Mouse (Mus musculus) CH12.LX (cell line): ENCODE results near the gene Pafah2. TPM values are rescaled to one million over a fixed set of nuclear protein-coding genes. Genes with fewer than 3 reads are reported as not detected.

ENCODE experiments used
- DNase-seq: peaks from one replicate; pipeline ENCODE4 v3.0.0-alpha.2; 2013; ENCODE audit errors: extremely low read depth
- H3K27ac ChIP-seq: 2 replicates; pipeline ENCODE4 v1.5.1; 2012; ENCODE audit warnings: low read depth, mild to moderate bottlenecking, control low read depth, moderate library complexity; ENCODE audit not compliant: insufficient read depth
- H3K27me3 ChIP-seq: replicated peaks from 2 replicates; pipeline ENCODE3; 2012; ENCODE audit warnings: inconsistent platforms
- H3K36me3 ChIP-seq, 2 experiments: replicated peaks in 1 of 2; 2 replicates each; pipeline versions ENCODE3 to v1.6.1; 2012; ENCODE audit warnings: inconsistent platforms in 1 of 2, low read length in 1 of 2, mild to moderate bottlenecking in 1 of 2, mixed read lengths in 1 of 2, moderate library complexity in 1 of 2; ENCODE audit not compliant: control insufficient read depth in 1 of 2, insufficient read depth in 1 of 2
- H3K4me1 ChIP-seq, 2 experiments: 2 replicates each; pipeline ENCODE4 v1.6.1; 2012; ENCODE audit warnings: inconsistent platforms in 1 of 2, moderate library complexity in 1 of 2; ENCODE audit not compliant: insufficient read depth in 2 of 2, control insufficient read depth in 1 of 2
- H3K4me2 ChIP-seq: 2 replicates; pipeline ENCODE4 v1.6.1; 2012; ENCODE audit warnings: low read depth, mild to moderate bottlenecking, control low read depth; ENCODE audit not compliant: poor library complexity, insufficient read depth, severe bottlenecking
- H3K4me3 ChIP-seq, 3 experiments: fragments of 150-350 bp in 1 of 3; sonication (generic) in 1 of 3; replicated peaks in 1 of 3; 2 replicates each; pipeline versions ENCODE3 to v1.5.1; 2011 to 2012; ENCODE audit warnings: low read depth in 2 of 3, low read length in 2 of 3, mild to moderate bottlenecking in 2 of 3, moderate library complexity in 2 of 3, control low read depth in 1 of 3, improper control_type of control experiment in 1 of 3, inconsistent platforms in 1 of 3, mixed read lengths in 1 of 3; ENCODE audit not compliant: poor library complexity in 1 of 3
- H3K79me2 ChIP-seq: replicated peaks from 2 replicates; pipeline ENCODE4 v1.6.1; 2012; ENCODE audit warnings: mild to moderate bottlenecking, moderate library complexity; ENCODE audit not compliant: control insufficient read depth, poor library complexity, insufficient read depth, severe bottlenecking; ENCODE audit errors: extremely low read depth
- H3K9ac ChIP-seq: 2 replicates; pipeline ENCODE4 v1.6.1; 2012; ENCODE audit warnings: low read depth, mild to moderate bottlenecking, control low read depth, moderate library complexity; ENCODE audit not compliant: insufficient read depth
- H3K9me3 ChIP-seq: replicated peaks from 2 replicates; pipeline ENCODE3; 2012; ENCODE audit warnings: low read length, inconsistent platforms, mixed read lengths
- CHD2 ChIP-seq: IDR thresholded peaks from 2 replicates; pipeline ENCODE4 v1.6.1; 2011; ENCODE audit warnings: low read length, improper control_type of control experiment
- CTCF ChIP-seq, 2 experiments: IDR thresholded peaks in 1 of 2; conservative IDR thresholded peaks in 1 of 2; 2 replicates each; pipeline ENCODE4 v1.5.1; 2011 to 2012; ENCODE audit warnings: low read depth in 2 of 2, low read length in 2 of 2, improper control_type of control experiment in 1 of 2, inconsistent platforms in 1 of 2, mild to moderate bottlenecking in 1 of 2, moderate library complexity in 1 of 2
- E2F4 ChIP-seq: IDR thresholded peaks from 2 replicates; pipeline ENCODE4 v1.6.1; 2011; ENCODE audit warnings: low read depth, low read length, improper control_type of control experiment; ENCODE audit not compliant: insufficient replicate concordance
- ELF1 ChIP-seq: IDR thresholded peaks from 2 replicates; pipeline ENCODE4 v1.6.1; 2014; ENCODE audit warnings: low read depth, mild to moderate bottlenecking, inconsistent platforms, low read length, improper control_type of control experiment
- EP300 ChIP-seq: IDR thresholded peaks from 2 replicates; pipeline ENCODE4 v1.6.1; 2011; ENCODE audit warnings: low read length, improper control_type of control experiment
- ETS1 ChIP-seq: conservative IDR thresholded peaks from 2 replicates; pipeline ENCODE4 v1.6.1; 2012; ENCODE audit warnings: low read depth, mild to moderate bottlenecking, inconsistent platforms, low read length, improper control_type of control experiment, moderate library complexity
- JUN ChIP-seq: IDR thresholded peaks from 2 replicates; pipeline ENCODE4 v1.6.1; 2011; ENCODE audit warnings: low read depth, mild to moderate bottlenecking, low read length, improper control_type of control experiment, moderate library complexity; ENCODE audit not compliant: insufficient read depth
- MAFK ChIP-seq: IDR thresholded peaks from 2 replicates; pipeline ENCODE4 v1.6.1; 2011; ENCODE audit warnings: low read length, improper control_type of control experiment; ENCODE audit not compliant: insufficient replicate concordance
- MXI1 ChIP-seq: IDR thresholded peaks from 2 replicates; pipeline ENCODE4 v1.6.1; 2011; ENCODE audit warnings: mild to moderate bottlenecking, low read depth, low read length, improper control_type of control experiment
- POLR2A ChIP-seq: IDR thresholded peaks from 2 replicates; pipeline ENCODE4 v1.6.1; 2011; ENCODE audit warnings: low read depth, mild to moderate bottlenecking, improper control_type of control experiment, low read length
- POLR2AphosphoS2 ChIP-seq: IDR thresholded peaks from 2 replicates; pipeline ENCODE4 v1.6.1; 2011; ENCODE audit warnings: low read depth, low read length, improper control_type of control experiment
- RAD21 ChIP-seq: IDR thresholded peaks from 2 replicates; pipeline ENCODE4 v1.6.1; 2011; ENCODE audit warnings: low read depth, mild to moderate bottlenecking, low read length, improper control_type of control experiment, moderate library complexity
- UBTF ChIP-seq: IDR thresholded peaks from 2 replicates; pipeline ENCODE4 v1.6.1; 2012; ENCODE audit warnings: low read depth, mild to moderate bottlenecking, inconsistent platforms, low read length, improper control_type of control experiment, moderate library complexity
- ZMIZ1 ChIP-seq: IDR thresholded peaks from 2 replicates; pipeline ENCODE4 v1.6.1; 2012; ENCODE audit warnings: low read depth, mild to moderate bottlenecking, inconsistent platforms, low read length, improper control_type of control experiment
- ZNF384 ChIP-seq: IDR thresholded peaks from 2 replicates; pipeline ENCODE4 v1.6.1; 2012; ENCODE audit warnings: low read depth, low read length, improper control_type of control experiment, inconsistent platforms
- dilution Hi-C: fragments of 300-500 bp; cut with MboI; formaldehyde crosslinking; loops from 2 replicates; pipeline ENCODE4 v1.14.3; 2020; ENCODE audit warnings: low sequenced_read_pairs; ENCODE audit not compliant: extremely low pct_unique_long_range_greater_than_20kb, extremely low pct_ligation_motif_present
- in situ Hi-C: fragments of 300-500 bp; cut with MboI; formaldehyde crosslinking; loops from 3 replicates; pipeline ENCODE4 v1.14.3; 2019; ENCODE audit warnings: low sequenced_read_pairs, low pct_ligation_motif_present, low pct_unique_long_range_greater_than_20kb, mixed read lengths
- polyA plus RNA-seq: library from polyadenylated mRNA; unstranded; fragments of >175 nt; gene quantifications from 2 replicates; pipeline ENCODE4 v1.2.1, GENCODE M21; 2012; ENCODE audit warnings: low read depth; ENCODE audit not compliant: insufficient read length
- total RNA-seq, 2 experiments: library from RNA; depleted of rRNA; stranded (reverse); fragments of 300-350 nt in 1 of 2; fragments of >200 nt in 1 of 2; gene quantifications; 2 replicates each; pipeline ENCODE4 v1.2.3; 2012 to 2014

Pafah2 gene
- total and polyA plus RNA-seq, 3 experiments, result 8.9 to 10.7 (median 10.4) TPM

DNA sequence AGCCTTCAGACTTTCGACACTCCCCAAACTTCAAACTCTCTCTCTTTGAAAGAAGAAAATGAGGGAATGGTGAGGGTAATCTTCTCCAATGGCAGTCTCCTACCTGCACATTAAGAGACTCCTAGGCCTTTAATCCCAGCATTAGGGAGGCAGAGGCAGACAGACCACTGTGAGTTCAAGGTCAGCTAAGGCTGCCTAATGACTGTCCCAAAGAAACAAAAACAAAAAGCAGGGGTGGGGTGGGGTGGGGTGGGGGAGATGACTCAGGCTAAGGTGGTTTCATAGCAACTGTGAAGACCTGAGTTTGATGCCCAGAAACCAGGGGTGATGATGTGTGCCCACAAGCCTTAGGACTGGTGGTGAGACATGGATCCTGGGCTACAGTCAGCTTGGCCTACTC lies 49.4 kb downstream of the Pafah2 start:
- H3K4me2 ChIP-seq, result no peak overlapping the region
- TF ChIP-seq ETS1, result no peak
- no peak for TF ChIP-seq CHD2
- TF ChIP-seq JUN, result no peak
- no peak for TF ChIP-seq POLR2AphosphoS2
- TF ChIP-seq ZMIZ1, result no peak
- no peak for TF ChIP-seq ZNF384
- TF ChIP-seq EP300, result no peak
- no peak for TF ChIP-seq ELF1
- TF ChIP-seq MXI1, result no peak
- TF ChIP-seq UBTF, result no peak
- no peak for TF ChIP-seq MAFK
- TF ChIP-seq POLR2A, result no peak
- no peak for TF ChIP-seq RAD21
- no peak for TF ChIP-seq E2F4
- in situ Hi-C loops (no loop called here), dilution Hi-C loops (no loop called here)
- H3K27me3 ChIP-seq, result peaks cover 10% of the 10 kb centered on the region
- peaks cover 2 to 8% of the 10 kb centered on the region in 2 experiments; a peak in 2 of 4 replicates for H3K4me1 ChIP-seq
- DNase-seq, result no peak
- H3K36me3 ChIP-seq, result no peaks in the 10 kb centered on the region
- no peak overlapping the region for H3K4me3 ChIP-seq
- H3K79me2 ChIP-seq, result no peaks in the 10 kb centered on the region
- H3K9me3 ChIP-seq, result peaks cover 10% of the 10 kb centered on the region
- H3K27ac ChIP-seq, result no peak overlapping the region
- no peak overlapping the region for H3K9ac ChIP-seq

DNA sequence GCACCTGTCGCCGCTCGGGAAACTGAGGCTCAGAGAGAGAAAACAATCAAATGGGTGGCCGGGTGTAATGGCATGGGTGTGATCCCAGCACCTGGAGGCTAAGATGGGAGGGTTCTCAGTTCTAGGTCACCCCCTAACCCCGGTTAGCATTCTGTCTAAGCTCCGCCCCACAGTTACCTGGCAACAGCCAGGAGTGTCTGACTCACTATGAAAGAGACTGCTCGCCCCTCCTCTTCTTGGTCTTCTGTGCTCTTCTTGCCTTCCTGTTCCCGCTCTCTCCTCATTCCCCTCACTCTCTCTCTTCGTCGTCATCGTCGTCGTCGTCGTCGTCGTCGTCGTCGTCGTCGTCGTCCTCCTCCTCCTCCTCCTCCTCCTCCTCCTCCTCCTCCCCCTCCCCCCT lies 51.8 kb downstream of the Pafah2 start:
- TF ChIP-seq CTCF (conservative IDR thresholded peaks at IDR 0.05 in 1 of 2, IDR thresholded peaks at IDR 0.05 in 1 of 2; ENCODE audit: low read depth in 2 of 2, low read length in 2 of 2), result no peak
- Histone ChIP-seq H3K4me1 (peaks cover 2 to 8% of the 10 kb centered on the region in 2 experiments; a peak in 2 of 4 replicates), H3K27ac (no peak overlapping the region), H3K79me2 (no peaks in the 10 kb centered on the region), H3K36me3 (no peaks in the 10 kb centered on the region), H3K27me3 (peaks cover 20% of the 10 kb centered on the region), H3K4me2 (no peak overlapping the region), H3K9me3 (no peaks in the 10 kb centered on the region), H3K4me3 (no peak overlapping the region), H3K9ac (no peak overlapping the region)
- in situ Hi-C loops (no loop called here), dilution Hi-C loops (no loop called here)
- no peak for DNase-seq
